Mouse (Mus musculus) liver, embryonic 16.5 days (tissue): ENCODE measurements at regions not wholly inside any gene's neighbourhood (a gene's known extent, or its start where the extent isn't known, plus 50 kb on each side); places are given as distances from the start of the nearest gene placed in this dataset.
A peak's percentile ranks its signal among the peaks of the same experiment; 100 is the strongest.

Experiments used
- ATAC-seq: fragments of 200-750 bp; cut with Nextera tagmentation; 2 replicates; pipeline ENCODE4 v1.8.0; 2017; ENCODE audit warnings: low read depth, mild to moderate bottlenecking, moderate number of reproducible peaks, moderate library complexity
- H3K27ac ChIP-seq: fragments of 300-500 bp; sonication (generic); 2 replicates; pipeline ENCODE4 v1.5.1; 2014; ENCODE audit warnings: mild to moderate bottlenecking, low read length
- H3K27me3 ChIP-seq: fragments of 300-500 bp; sonication (generic); 2 replicates; pipeline ENCODE4 v1.6.1; 2014; ENCODE audit warnings: low read depth, low read length, mixed read lengths; ENCODE audit not compliant: control insufficient read depth, insufficient read depth
- H3K36me3 ChIP-seq: fragments of 300-500 bp; sonication (generic); 2 replicates; pipeline ENCODE4 v1.6.1; 2014; ENCODE audit warnings: mild to moderate bottlenecking; ENCODE audit not compliant: control insufficient read depth, insufficient read depth
- H3K4me1 ChIP-seq: fragments of 300-500 bp; sonication (generic); 2 replicates; pipeline ENCODE4 v1.6.1; 2014; ENCODE audit warnings: low read depth, low read length, mixed read lengths; ENCODE audit not compliant: control insufficient read depth
- H3K4me2 ChIP-seq: fragments of 300-500 bp; sonication (generic); 2 replicates; pipeline ENCODE4 v1.6.1; 2014; ENCODE audit warnings: low read depth, low read length, mixed read lengths
- H3K4me3 ChIP-seq: fragments of 300-500 bp; sonication (generic); 2 replicates; pipeline ENCODE4 v1.5.1; 2014; ENCODE audit warnings: low read depth, mild to moderate bottlenecking, low read length
- H3K9ac ChIP-seq: fragments of 300-500 bp; sonication (generic); 2 replicates; pipeline ENCODE4 v1.6.1; 2014; ENCODE audit warnings: low read depth, low read length
- H3K9me3 ChIP-seq: fragments of 300-500 bp; sonication (generic); replicated peaks from 2 replicates; pipeline ENCODE4 v1.6.1; 2016; ENCODE audit warnings: low read length; ENCODE audit not compliant: control insufficient read depth
- WGBS: fragments of 180-500 bp; shearing (Covaris S2); extraction: QIAGEN DNeasy Blood & Tissue Kit; methylation state at CpG from one replicate; pipeline ENCODE4 v1.1.7; 2014; ENCODE audit not compliant: insufficient replicate concordance; 5-methylcytosine and 5-hydroxymethylcytosine counted together

DNA sequence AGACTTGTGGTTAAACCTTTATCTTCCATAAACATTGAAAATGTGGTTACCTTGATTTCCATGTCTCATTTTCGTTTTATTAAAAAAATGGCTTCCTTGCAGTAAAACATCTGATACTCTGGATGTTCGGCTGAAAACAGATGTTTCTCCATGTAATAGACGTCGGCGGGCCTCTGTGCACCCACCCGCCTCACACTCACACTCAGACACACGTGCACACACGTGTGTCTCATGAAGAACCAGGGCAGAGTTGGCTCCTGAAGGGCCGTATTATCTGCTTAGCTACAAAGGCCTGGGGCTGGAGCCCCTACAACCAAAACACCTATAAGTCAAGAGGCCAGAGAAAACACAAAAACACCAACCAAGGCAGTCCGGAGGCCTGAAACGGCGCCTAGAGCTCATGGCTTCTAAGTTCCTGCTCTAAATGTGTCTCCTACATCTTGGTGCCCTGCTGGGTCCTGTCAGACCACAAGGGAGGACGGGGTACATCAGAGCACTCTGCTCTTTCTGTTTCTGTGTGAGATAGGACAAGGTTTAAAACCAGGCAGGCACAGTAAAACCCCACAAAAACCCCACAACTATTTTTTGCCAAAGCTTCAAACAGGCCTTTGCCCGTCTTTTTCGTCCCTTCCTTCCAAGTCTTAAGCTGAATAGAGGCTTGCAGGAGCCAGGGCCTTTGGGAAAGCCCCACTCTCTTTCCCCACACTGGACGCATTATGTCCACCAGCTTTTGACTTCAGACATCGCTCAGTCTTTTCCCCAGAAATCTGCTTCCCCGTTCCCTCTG, 201.9 kb upstream of the Six2 start:
- H3K27me3 ChIP-seq = no peaks in the 10 kb centered on the region
- ATAC-seq = no peak
- 75% methylated on average over 18 of the region's 18 CpGs for WGBS
- no peak overlapping the region for H3K9ac ChIP-seq
- no peaks in the 10 kb centered on the region for H3K4me1 ChIP-seq
- H3K4me3 ChIP-seq = no peak overlapping the region
- H3K4me2 ChIP-seq = no peak overlapping the region
- H3K36me3 ChIP-seq = no peaks in the 10 kb centered on the region
- H3K9me3 ChIP-seq = no peaks in the 10 kb centered on the region
- H3K27ac ChIP-seq = no peak overlapping the region

DNA sequence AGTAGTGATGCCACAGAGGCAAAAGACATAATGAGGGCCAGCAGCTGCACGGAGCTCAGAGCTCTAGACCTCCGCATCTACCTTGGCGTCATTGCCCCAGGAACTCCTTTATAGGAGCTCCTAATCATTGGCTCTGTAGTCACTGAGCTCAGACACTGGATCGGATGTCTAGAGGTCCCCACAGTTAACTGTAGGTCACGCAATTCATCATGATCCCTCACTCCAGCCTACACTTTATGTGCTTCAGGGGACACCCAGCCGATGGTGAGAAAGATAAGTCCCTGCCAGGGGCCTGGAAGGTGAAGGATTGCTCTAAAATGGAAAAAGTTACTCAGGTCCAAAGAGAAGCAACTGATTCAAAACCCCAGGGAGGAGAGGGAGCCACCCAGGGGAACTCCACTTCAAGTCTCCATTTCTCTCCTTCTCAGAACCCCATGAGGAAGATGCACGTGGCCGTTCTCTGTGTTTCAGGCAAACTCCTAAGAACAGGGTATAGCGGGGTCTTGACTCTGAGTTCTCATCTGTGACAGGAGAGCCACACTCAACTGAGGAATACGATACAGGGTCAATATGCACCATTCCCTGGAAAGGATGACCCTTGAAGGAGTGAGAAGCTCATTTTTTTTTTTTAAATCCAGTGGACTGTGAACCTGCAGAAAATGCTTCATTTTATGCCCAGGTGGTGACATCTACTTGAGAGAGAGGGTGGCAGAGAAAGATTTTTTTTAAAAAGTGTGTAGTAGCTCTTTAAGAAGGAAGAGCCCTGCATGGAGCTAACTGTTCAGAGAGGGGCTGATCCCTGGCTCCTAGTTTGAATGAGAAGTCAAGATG, 200.7 kb upstream of the Six2 start:
- H3K4me1 ChIP-seq = no peaks in the 10 kb centered on the region
- WGBS = 73% methylated on average over 10 of the region's 10 CpGs
- H3K4me3 ChIP-seq = no peak overlapping the region
- no peak overlapping the region for H3K4me2 ChIP-seq
- no peak for ATAC-seq
- H3K27ac ChIP-seq = no peak overlapping the region
- no peaks in the 10 kb centered on the region for H3K9me3 ChIP-seq
- no peaks in the 10 kb centered on the region for H3K27me3 ChIP-seq
- H3K36me3 ChIP-seq = no peaks in the 10 kb centered on the region
- no peak overlapping the region for H3K9ac ChIP-seq

DNA sequence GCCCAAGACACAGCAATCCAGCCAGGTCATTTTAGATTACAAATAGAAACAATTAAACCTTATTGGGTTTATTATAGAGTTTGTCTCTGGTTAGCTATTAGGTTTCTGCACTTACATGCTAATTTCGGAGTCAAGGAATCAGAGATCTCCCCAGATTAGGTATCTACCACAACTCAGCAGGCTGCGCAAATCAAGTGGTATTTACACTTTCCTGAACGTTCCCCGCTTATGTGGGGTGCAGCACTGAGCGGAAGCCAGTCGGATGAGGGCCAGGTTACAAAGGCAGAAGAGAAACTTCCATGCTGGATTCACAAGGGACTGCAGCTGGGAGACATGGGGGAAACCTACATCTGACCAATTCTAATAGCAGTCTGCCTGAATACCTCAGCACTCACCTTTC, 198.6 kb upstream of the Six2 start:
- Histone ChIP-seq H3K27ac (no peak overlapping the region), H3K9ac (no peak overlapping the region), H3K4me1 (no peaks in the 10 kb centered on the region), H3K4me3 (no peak overlapping the region), H3K4me2 (no peak overlapping the region), H3K36me3 (no peaks in the 10 kb centered on the region), H3K27me3 (no peaks in the 10 kb centered on the region), H3K9me3 (no peaks in the 10 kb centered on the region)
- no peak for ATAC-seq
- WGBS = 76% methylated on average over 6 of the region's 6 CpGs

GRCm38 (mm10) chr17:85886237-85886636, 198.2 kb upstream of the Six2 start:
- Histone ChIP-seq H3K4me3 (no peak overlapping the region), H3K4me1 (no peaks in the 10 kb centered on the region; the same call in 1 of the 2 replicates), H3K36me3 (no peaks in the 10 kb centered on the region), H3K4me2 (no peak overlapping the region), H3K9me3 (no peaks in the 10 kb centered on the region), H3K27me3 (no peaks in the 10 kb centered on the region), H3K9ac (no peak overlapping the region), H3K27ac (no peak overlapping the region)
- ATAC-seq = no peak
- WGBS = 35% methylated on average over 4 of the region's 4 CpGs

DNA sequence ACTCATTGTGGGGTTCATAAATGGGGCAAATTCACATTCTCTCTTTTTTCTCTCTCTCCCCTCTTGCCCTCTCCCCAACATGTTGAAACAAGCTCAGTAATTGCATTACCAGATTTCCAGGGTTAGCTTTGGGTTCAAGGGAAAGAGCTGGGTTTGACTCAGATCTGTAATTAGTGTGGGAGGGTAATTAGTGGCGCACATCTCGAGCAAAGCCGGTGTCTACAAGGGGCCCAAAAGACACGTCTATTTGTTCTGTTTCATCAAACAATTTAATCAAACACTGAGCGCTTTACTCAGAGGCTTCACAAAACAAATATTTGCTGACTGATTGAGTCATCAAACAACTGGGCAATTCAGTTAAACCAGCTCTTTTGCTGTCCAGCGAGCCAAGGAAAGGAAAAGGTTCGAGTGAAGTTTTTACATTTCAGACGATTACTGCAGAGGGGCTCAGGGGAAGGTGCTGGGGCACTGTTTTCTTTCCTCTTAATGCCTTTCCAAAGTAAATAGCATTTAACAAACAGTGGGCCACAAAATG, 193.6 kb upstream of the Six2 start:
- Histone ChIP-seq H3K4me3 (no peak overlapping the region), H3K9ac (no peak overlapping the region), H3K4me1 (no peaks in the 10 kb centered on the region; the same call in 1 of the 2 replicates), H3K9me3 (no peaks in the 10 kb centered on the region), H3K4me2 (0 out of 2 replicates have a peak overlapping the region, but pooled peaks have one; percentile 1), H3K36me3 (no peaks in the 10 kb centered on the region), H3K27ac (no peak overlapping the region), H3K27me3 (peaks cover 7% of the 10 kb centered on the region)
- no peak for ATAC-seq
- 57% methylated on average over 8 of the region's 8 CpGs for WGBS

- no peaks in the 10 kb centered on the region for H3K36me3 ChIP-seq
- H3K27ac ChIP-seq = no peak overlapping the region
- no peak overlapping the region for H3K9ac ChIP-seq
- H3K4me2 ChIP-seq = no peak overlapping the region
- H3K4me1 ChIP-seq = no peaks in the 10 kb centered on the region; the same call in 1 of the 2 replicates
- ATAC-seq = no peak
- 65% methylated on average over 5 of the region's 5 CpGs for WGBS
- H3K9me3 ChIP-seq = no peaks in the 10 kb centered on the region
- no peak overlapping the region for H3K4me3 ChIP-seq
- H3K27me3 ChIP-seq = peaks cover 7% of the 10 kb centered on the region
Observed at GRCm38 (mm10) chr17:85881046-85881445, 193.0 kb upstream of the Six2 start.

DNA sequence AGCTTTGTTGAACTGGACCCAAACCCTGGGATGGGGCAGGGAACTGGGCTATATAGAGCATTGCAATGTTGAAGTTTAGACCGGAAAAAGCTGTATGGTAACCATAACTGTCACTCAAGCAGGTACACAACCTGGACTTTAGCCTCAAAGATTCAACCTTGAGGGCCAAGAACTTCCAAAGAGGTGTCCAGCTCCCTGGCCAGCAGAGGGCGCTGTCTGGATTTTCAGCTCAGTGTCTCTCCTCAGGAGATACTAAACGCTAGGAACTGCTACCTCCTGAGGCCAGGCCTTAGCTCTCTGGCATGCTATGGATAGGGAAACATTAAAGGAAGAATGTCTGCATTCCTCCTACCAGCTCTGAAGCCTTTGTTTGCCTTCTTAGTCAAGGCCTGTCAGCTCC, 189.4 kb upstream of the Six2 start:
- no peaks in the 10 kb centered on the region; the same call in 1 of the 2 replicates for H3K4me1 ChIP-seq
- no peak overlapping the region for H3K4me3 ChIP-seq
- H3K27me3 ChIP-seq = peaks cover 32% of the 10 kb centered on the region
- H3K27ac ChIP-seq = no peak overlapping the region
- WGBS = 26% methylated on average over 3 of the region's 3 CpGs
- no peaks in the 10 kb centered on the region for H3K9me3 ChIP-seq
- ATAC-seq = no peak
- H3K4me2 ChIP-seq = no peak overlapping the region
- H3K36me3 ChIP-seq = no peaks in the 10 kb centered on the region
- no peak overlapping the region for H3K9ac ChIP-seq

GRCm38 (mm10) chr17:85876853-85877252, 188.8 kb upstream of the Six2 start:
- Histone ChIP-seq H3K36me3 (no peaks in the 10 kb centered on the region), H3K27me3 (peaks cover 32% of the 10 kb centered on the region), H3K4me3 (no peak overlapping the region), H3K9me3 (no peaks in the 10 kb centered on the region), H3K9ac (no peak overlapping the region), H3K27ac (no peak overlapping the region), H3K4me2 (no peak overlapping the region), H3K4me1 (no peaks in the 10 kb centered on the region; the same call in 1 of the 2 replicates)
- no peak for ATAC-seq
- 27% methylated on average over 10 of the region's 10 CpGs for WGBS
